Mouse (Mus musculus): ENCODE measurements at regions not wholly inside any gene's neighbourhood (a gene's known extent, or its start where the extent isn't known, plus 50 kb on each side); places are given as distances from the start of the nearest gene placed in this dataset.

DNA sequence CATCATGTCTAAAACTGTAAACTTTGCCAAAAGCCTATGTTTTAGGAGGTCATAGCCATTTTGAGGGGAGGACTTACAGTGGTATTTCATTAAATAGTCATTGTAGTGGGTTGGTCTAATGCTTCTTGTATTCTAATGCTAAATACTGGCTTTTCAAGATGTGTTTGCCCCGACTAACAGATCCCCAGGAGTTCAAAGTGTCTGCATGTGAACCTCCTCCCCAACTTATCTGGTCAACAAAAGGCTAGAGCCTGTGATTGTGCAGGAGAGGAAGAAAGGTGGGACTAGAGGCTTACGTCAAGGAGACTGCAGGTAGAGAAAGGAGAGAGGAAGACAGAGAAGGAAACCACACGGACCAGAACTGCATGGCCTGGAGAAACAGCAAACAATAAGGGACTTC is 198.9 kb upstream of the Igfbp3 start:
- intact Hi-C loops (cut with DNase I) = no loop called here

GRCm38 (mm10) chr11:7408992-7409391 is 195.3 kb upstream of the Igfbp3 start:
- intact Hi-C loops (cut with DNase I) = no loop called here
- no peak for DNase-seq

More for the DNA sequence above, 198.9 kb upstream of the Igfbp3 start:
- no peak for DNase-seq

GRCm38 (mm10) chr11:7404666-7405065 is 190.9 kb upstream of the Igfbp3 start:
- intact Hi-C loops (cut with DNase I) = no loop called here
- DNase-seq = no peak

GRCm38 (mm10) chr11:7371835-7372234 is 158.1 kb upstream of the Igfbp3 start:
- intact Hi-C loops (cut with DNase I) = no loop called here
- no peak for DNase-seq

- no peak for DNase-seq
- intact Hi-C loops (cut with DNase I) = no loop called here
Measured at GRCm38 (mm10) chr11:7361388-7361787, 147.7 kb upstream of the Igfbp3 start.

- intact Hi-C loops (cut with DNase I) = no loop called here
- DNase-seq = no peak
Measured at GRCm38 (mm10) chr11:7348601-7349000, 134.9 kb upstream of the Igfbp3 start.

- intact Hi-C loops (cut with DNase I) = loop anchor here (10.0 kb wide), 1 partner anchor 123 kb away; the partner anchor contains the start of gene Igfbp3
- no peak for DNase-seq
Measured at GRCm38 (mm10) chr11:7337826-7338225, 124.1 kb upstream of the Igfbp3 start.

DNA sequence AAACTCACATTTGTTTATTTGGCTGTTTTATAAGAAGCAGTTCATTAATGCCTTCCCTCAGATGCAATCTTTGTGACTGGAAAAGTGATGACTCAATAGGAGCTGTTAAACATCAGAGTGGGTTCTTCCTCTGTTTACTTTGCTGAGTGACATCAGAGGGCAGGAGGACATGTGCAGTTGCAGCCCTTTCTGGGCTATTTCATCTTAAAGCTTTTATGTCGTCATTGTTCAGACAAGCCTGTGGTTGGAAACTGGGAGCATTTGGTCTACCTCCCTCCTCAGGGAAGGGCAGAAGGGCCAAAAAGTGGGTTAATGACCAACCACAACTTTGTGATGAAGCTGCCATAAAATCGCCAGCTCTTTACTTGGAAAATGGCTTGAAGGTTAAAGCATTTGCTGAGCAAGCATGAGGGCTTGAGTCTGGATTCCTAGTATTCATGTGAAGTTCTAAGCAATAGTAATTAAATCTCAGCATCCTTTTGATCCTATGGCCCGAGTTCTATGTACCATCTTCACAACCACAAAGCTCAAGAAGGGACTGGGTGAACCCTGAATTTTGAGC is 103.8 kb upstream of the Igfbp3 start:
- DNase-seq = no peak
- intact Hi-C loops (cut with DNase I) = no loop called here

- intact Hi-C loops (cut with DNase I) = no loop called here
- no peak for DNase-seq
Measured at GRCm38 (mm10) chr11:7296252-7296651, 82.5 kb upstream of the Igfbp3 start.

DNA sequence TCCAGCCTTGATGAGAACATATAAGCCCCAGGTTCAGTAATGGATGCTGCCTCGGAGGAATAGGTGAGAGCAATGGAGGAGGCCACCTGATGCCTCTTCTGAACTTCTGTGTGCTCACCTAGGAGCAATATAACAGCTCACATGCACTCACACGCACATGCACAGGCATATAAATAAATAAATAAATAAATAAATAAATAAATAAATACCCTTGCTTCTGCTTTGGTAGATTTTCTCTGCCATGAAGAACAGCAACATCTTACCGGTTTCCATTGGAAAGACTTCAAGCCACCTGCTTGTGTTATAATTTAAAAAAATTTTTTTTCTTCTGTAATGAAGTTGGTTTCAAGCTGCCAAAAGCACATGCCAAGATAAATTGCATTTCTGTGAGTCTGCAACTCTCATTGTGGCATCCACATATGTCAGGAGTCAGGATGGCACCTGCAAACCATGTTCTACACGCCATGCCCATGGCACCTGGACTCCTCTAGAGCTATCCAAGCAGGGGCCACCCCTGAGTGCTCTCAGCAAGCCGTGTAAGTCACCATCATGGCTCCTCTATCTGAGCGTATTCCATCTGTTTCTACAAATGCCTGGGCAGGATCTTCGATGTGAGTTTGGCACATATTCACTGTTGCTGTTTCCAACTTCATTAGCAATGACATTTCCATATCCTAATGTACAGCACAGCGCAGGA is 75.7 kb upstream of the Igfbp3 start:
- intact Hi-C loops (cut with DNase I) = no loop called here
- no peak for DNase-seq

GRCm38 (mm10) chr11:7284836-7285490 is 71.2 kb upstream of the Igfbp3 start:
- intact Hi-C loops (cut with DNase I) = no loop called here
- DNase-seq = no peak

DNA sequence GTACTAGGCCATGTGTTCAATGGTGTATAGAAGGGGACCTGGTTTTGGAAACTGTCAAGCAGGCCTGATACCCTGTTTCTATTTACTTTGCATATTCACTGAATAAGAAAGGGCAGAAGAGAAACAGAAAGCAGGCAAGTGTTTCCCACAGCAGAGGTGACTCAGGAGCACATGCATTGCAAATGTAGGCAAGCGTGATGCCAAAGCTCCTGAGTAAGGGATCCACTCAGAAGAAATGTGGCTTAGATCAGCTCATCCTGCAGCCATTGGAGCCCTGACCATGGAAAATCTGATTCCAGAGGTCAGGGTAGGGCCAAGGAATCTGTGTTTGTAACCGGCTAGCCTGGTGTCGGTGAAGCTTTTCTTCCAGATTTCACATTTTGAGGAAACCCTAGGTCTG is 69.3 kb upstream of the Igfbp3 start:
- DNase-seq = no peak
- intact Hi-C loops (cut with DNase I) = no loop called here

GRCm38 (mm10) chr11:7282188-7282587 is 68.5 kb upstream of the Igfbp3 start:
- intact Hi-C loops (cut with DNase I) = no loop called here
- DNase-seq = no peak

- DNase-seq = no peak
- intact Hi-C loops (cut with DNase I) = no loop called here
Measured at GRCm38 (mm10) chr11:7281656-7282055, 67.9 kb upstream of the Igfbp3 start.

DNA sequence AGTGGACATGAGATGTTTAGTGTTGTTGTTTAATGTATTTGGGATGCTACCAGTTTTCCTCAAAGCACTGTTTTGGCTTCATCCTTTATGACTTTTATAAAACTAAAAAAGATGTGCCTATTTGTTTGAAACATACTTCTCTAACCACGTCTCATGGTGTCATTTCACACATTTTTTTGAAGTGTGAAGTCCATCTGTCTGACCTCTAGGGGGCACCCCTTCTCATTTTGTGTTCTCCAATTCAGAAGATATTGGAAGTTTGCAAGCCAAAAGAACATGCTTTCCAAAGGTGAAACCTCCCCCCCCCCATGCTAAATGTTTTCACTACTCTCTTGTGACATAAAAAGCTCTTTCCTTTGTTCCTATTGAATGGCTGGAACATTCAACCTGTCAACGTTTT is 66.2 kb upstream of the Igfbp3 start:
- no peak for DNase-seq
- intact Hi-C loops (cut with DNase I) = no loop called here

- intact Hi-C loops (cut with DNase I) = no loop called here
- no peak for DNase-seq
Measured at GRCm38 (mm10) chr11:7272543-7272942, 58.8 kb upstream of the Igfbp3 start.

DNA sequence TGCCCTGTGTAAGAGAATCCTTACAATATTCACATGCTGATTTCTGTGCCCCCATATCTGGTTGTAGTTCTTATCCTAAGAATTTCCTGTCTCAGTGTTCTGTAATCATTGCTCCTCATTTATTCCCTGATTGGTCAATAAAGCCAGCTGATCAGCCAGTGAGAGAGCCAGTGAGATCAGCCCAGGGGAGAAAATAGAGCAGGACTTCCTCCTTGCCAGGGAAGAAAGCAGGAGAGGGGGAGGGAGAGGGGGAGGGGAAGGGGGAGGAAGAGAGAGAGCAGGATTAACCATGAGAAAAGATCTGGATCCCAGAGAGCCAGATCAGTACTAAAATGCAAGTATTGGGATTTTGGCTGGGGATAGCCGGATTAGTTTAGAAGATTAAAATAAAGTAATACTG is 57.2 kb upstream of the Igfbp3 start:
- intact Hi-C loops (cut with DNase I) = no loop called here
- DNase-seq = no peak

DNA sequence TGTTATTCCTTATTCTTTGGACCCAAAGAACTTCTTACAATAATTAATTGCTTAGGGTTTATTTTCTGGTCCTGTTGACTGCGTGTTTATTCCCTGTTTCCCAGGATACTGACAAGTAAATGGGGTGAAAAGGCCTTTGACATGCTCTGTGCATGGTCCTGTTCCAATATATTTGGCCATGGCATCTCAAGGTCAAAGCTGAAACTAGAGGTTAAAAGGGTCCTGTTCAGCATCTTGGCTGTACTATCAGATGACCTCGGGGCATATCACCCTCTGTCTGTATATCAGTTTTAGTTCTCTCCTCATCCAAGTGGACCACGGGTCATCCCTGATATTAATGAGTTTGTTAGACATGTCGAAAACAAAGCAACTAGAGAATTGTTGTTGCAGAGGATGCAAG is 50.2 kb upstream of the Igfbp3 start:
- intact Hi-C loops (cut with DNase I) = no loop called here

More for the DNA sequence above, 50.2 kb upstream of the Igfbp3 start:
- DNase-seq = no peak

All from heart, postnatal 14 days (tissue).